Mouse (Mus musculus) layer of hippocampus, adult 8-10 months (tissue): ENCODE data around the gene Lst1. TPM values are rescaled to one million over a fixed set of nuclear protein-coding genes. Genes with fewer than 3 reads are reported as not detected.
A peak's percentile ranks its signal among the peaks of the same experiment; 100 is the strongest.

Source experiments
- DNase-seq, 2 experiments: peaks; one replicate each; pipeline ENCODE4 v3.0.0; 2022; ENCODE audit warnings: low spot score in 2 of 2
- total RNA-seq, 4 experiments: library from RNA; stranded (reverse); gene quantifications; 2 replicates each; pipeline ENCODE4 v1.2.4; 2022

Lst1 gene
- total RNA-seq, 4 experiments from 2014 or later, result 5.0 to 13.2 (median 7.1) TPM

DNA sequence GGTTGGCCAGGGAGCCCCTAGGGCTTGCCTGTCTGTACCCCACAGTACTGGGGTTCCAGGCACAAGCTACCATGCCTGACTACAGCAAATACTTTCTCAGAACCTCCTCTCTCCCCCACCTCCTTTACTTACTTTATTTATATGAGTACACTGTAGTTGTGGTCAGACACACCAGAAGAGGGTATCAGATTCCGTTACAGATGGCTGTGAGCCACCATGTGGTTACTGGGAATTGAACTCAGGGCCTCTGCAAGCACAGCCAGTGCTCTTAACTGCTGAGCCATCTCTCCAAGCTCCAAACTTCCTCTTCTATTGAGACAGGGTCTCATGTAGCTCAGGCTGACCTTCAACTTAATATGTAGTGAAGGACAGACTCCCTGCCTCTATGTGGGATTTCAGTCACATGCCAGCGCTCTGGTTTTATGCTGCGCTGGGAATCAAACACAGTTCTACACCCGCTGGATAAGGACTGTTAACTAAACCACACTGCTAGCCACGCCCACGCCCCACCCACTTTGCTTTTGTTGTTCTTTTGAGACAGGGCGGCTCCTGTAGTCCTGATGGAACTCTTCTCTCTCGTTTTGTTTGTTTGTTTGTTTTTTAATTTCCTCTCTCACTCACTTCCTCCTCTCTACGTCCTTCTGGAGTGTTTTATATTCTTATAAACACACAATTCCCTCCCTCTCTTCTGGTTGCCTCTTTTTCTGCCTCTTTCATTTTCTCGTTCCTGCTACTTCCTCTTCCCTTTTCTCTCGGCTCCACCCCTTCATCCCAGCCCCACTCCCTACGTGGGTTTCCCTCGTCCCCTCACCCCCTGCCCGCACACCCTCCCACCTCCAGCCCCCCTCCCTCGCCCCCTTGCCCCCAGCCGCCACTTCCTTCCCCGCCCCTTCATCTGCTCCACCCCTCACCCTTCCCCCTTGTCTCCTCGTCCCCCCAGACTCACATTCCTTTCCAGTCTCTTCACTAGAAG, 2.3 kb downstream of the Lst1 start:
- no peak for DNase-seq

GRCm38 (mm10) chr17:35180093-35180492, 8.1 kb downstream of the Lst1 start:
- no peak for DNase-seq

DNA sequence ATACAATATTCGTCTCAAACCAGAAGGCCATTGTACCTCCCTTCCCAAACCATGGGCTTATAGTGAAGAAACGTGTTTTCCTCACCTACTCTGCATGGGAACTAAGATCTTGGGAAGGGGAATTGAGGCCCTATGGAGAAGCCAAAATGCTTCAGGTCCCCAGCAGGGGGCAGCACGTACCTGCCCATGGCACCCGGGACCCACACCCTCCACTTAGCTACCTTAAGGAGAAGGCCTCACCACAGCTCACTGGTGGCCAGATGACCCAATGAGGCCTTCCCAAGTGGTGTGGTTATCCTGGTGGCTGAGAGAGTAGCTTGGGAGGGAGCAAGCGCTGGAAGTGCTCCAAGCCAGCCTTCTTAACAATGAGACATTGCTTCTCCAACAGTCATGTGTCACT, 9.7 kb downstream of the Lst1 start:
- peak in 1 of 2 experiments; percentile 55 for DNase-seq

DNA sequence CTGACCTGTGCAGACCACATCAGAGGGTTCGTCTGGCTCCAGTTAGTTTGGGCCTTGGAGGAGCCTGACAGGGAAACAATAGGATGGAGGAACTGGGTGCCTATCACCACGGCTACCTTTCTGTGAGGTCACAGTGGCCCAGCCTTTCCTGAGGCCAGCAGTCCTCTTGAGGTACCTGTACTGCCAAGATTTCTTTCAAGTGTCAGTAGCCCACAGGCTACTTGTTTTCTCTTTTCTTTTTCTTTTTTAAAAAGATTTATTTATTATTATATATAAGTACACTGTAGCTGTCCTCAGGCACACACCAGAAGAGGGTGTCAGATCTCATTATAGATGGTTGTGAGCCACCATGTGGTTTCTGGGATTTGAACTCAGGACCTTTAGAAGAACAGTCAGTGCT, 12.3 kb downstream of the Lst1 start, which contains the start of gene Aif1:
Gene Aif1 (minus strand): TSS at position 101 of the 400 bp plus-strand sequence.
- DNase-seq, result no peak

GRCm38 (mm10) chr17:35175382-35175781, 12.9 kb downstream of the Lst1 start:
- no peak for DNase-seq

- no peak for DNase-seq
These were observed 13.8 kb downstream of the Lst1 start for GRCm38 (mm10) chr17:35174201-35174977.

- DNase-seq, result no peak
These were observed 14.9 kb downstream of the Lst1 start for GRCm38 (mm10) chr17:35173329-35173728.

DNA sequence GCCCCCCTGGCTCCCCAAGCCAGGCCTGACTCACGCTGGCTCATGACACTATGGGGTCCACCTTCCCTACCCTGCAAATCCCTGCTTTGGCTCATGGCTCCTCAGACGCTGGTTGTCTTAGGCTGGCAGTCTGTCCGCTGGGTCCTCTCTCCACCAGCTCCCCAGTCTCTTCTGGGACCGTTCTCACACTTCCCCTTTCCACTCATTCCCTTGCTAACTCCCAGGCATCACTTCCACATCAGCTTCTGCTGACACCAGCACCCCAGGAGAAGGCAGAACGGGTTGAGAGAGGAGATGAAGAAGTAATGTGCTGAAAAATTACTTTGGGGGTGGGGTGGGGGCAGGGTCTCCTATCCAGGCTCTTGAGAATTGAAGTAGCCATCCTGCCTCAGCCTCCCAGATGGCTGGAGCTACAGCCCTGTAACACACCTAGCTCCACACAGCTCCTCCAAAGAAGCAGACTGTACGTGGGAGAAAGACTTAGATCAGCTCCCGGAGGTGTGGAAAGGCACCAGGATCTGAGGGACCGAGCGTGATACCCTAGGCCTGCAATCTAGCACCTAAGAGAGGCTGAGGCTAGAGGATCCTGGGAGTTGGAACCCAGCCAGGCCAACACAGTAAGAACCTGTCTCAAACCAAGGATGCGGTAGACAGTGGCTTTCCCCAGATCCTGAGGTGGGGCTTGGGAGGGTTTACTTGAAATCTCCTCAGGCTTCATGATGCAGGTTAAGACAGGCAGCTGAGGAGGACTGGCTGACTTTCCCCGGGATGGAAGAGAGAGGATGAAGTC, 15.6 kb downstream of the Lst1 start:
- DNase-seq, result no peak

DNA sequence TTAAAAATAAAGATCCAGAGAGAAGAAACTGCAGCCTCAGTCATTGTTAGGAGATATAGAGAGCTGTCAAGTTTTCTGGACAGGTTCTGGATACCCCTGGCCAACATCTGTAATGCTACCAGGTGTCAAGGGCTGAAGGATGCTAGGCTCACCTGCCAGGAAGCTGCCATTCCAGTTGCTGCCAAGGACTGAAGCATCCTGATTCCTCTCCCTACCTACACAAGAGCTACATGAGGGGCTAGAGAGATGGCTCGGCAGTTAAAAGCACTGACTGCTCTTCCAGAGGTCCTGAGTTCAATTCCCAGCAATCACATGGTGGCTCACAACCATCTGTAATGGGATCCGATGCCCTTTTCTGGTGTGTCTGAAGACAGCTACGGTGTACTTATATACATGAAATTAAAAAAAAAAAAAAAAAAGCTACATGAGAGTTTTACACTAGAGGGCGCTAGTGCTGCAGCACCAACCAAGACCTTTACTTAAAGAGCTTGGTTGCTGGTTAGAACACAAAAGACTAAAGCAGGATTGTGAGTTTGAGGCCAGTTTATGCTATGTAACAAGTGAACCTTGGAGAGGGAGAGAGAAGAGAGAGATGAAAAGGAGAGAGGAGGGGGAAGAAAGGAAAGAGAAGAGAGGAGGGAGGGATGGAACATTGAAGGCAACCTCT, 19.6 kb downstream of the Lst1 start:
- no peak for DNase-seq

- no peak for DNase-seq
These were observed 20.4 kb downstream of the Lst1 start for GRCm38 (mm10) chr17:35167794-35168193.

GRCm38 (mm10) chr17:35166352-35167035, 21.7 kb downstream of the Lst1 start:
- DNase-seq, result peak; percentile 58 to 66

DNA sequence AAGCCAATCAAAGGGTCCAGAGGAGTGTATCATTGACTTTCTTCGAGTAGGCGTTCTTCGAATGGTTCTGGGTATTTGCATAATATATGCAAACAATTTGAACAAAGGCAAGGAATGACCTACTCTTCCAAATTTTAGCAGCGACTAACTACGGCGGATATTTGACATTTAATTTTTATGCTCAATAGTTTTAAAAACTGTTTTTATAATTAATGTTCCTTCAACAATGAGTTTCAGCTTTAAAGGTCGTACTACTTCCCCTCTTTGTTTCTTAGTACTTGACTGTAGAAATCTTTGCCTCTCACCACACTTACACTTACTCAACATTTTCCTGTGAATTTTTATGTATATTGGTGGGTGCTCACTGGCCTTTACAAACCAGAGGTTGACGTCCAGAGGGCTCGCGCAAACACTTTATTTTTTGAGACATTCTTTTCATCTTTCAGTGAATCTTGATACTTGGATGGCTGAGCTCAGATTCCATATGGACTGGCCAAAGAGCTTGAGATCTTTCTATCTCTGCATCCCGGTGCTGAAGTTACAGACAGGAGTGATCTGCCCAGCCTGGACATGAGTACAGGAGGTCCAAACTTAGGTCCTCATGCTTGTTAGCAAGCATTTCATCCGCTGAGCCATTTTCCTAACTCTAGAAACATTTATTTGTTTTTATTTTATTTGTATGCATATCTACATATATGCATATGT, 22.6 kb downstream of the Lst1 start:
- no peak for DNase-seq

DNA sequence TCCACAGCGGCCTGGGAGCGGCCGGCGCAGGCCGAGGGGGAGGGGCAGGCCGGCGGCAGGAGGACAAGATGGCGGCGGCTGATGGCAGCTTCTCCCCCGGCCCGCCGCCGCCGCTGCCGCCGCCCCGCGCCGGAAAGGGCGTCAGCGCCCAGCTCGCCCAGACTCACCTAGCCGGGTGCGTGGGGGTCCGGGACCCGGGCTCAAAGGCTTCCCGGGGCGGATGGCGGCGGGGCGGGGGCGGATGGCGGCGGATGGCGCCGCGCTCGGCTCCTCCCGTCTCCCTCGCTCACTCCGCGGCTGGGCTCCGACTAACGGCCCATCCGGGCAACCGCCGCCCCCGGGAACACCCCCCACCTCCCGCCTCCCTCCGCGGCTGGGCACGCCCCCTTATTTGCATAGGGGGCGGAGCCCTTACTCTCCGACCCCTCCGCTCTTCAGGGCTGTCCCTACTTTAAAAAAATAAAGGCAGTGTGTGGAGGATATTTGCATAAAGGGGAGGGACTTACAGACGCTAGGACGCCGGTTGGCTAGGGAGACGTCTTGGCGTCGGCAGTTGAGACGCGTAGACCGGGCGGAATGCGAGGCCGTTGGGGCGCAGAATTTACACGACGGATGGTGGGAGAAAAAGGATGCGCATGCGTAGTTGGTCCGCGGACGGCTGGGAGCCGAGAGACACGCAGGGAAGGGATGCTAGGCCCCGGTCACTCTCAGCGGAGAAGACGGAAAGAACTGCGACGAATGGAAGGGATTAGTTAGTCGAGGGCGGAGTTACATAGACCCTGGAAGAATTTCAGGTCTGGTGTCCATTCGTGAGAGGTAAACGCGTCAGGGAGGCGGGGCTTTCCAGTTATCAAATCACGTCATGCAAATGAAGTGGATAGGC, 23.4 kb downstream of the Lst1 start, which contains the start of gene Prrc2a:
Gene Prrc2a (minus strand): TSS at position 330 of the 883 bp plus-strand sequence.
- DNase-seq, result peak; percentile 99

DNA sequence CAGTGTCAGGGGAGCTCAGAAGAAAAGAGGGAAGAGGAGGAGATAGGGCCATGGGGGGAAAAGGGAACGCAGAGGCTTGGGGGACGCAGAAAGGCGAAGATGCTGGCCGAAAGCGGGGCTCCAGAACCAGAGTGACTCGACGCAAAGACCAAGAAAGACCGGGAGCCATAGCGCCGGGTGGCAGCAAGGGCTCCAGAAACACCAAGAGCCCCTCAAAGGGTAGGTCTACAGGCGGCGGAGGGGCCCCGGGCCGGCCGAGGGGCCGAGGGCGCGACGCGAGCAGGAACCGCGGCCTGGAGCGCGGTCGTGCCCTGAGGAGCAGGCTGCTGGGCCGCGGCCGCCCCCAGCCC, 24.0 kb downstream of the Lst1 start:
- DNase-seq, result no peak

DNA sequence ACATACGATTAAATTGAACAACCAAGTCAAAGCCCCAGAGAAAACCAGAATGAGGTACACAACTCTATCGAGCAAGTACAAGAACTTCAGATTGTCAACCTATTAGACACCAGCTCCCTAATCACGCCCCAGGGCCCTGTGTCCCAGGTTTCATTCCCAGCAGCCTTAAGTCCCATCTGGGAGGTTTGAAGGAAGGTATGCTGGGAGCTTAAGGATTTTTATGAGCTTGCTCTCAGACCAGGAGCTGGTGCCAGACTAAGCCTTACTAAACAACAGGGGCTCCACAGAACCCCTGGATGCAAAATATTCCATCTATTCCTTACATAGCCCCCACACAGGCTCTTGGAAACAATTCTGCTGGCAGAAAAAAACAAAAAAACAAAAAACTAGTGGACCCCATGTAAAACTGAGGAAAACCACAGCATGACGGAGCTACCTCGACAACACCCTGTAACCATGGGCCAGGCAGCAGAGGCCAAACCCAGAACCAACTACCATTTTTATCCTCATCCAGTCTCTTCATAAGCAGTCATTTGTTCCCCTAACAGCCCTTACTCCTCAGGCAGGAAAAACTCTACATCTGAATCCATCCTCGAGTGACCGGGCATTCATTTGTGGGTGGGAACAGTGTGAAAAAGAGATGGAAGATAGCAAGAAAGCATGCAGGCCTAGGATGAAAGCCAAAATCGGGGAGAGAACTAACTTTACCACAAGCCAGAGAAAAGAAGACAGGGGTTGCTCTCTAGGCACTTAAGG, 24.7 kb downstream of the Lst1 start:
- DNase-seq, result no peak

- DNase-seq, result no peak
These were observed 25.5 kb downstream of the Lst1 start for GRCm38 (mm10) chr17:35162730-35163129.

DNA sequence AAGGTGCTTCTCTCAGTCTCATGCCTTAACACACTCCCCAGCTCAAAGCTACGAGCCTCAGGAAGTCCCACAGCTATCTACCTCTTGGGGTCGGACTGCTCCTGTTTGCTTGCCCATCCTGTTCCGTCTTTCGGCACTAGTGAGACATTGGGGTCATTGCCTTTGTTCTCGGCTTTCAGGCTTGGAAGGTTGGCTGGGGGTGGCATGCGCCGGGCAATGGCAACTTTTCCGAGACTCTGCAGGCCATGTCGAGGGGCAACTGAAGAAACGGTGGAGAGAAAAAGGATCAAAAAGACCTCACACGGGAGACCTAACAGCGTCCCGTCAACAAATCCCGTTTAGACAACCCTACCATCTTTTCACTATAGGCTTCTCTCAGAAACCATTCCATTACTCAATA, 26.1 kb downstream of the Lst1 start:
- no peak for DNase-seq

GRCm38 (mm10) chr17:35161421-35161820, 26.8 kb downstream of the Lst1 start:
- DNase-seq, result no peak
